Mouse (Mus musculus): ENCODE results near the gene Exoc8. TPM values are rescaled to one million over a fixed set of nuclear protein-coding genes. Genes with fewer than 3 reads are reported as not detected.

Gene Exoc8
- 10 to 100 TPM; 33.5 to 36.9 TPM for total RNA-seq (2021)
- long read RNA-seq, full-length matches to known transcripts = 33 of 33 reads
- long read RNA-seq, partial matches to known transcripts = 0 of 33 reads
- long read RNA-seq, other reads (novel, unspliced or antisense) = 0 of 33 reads

DNA sequence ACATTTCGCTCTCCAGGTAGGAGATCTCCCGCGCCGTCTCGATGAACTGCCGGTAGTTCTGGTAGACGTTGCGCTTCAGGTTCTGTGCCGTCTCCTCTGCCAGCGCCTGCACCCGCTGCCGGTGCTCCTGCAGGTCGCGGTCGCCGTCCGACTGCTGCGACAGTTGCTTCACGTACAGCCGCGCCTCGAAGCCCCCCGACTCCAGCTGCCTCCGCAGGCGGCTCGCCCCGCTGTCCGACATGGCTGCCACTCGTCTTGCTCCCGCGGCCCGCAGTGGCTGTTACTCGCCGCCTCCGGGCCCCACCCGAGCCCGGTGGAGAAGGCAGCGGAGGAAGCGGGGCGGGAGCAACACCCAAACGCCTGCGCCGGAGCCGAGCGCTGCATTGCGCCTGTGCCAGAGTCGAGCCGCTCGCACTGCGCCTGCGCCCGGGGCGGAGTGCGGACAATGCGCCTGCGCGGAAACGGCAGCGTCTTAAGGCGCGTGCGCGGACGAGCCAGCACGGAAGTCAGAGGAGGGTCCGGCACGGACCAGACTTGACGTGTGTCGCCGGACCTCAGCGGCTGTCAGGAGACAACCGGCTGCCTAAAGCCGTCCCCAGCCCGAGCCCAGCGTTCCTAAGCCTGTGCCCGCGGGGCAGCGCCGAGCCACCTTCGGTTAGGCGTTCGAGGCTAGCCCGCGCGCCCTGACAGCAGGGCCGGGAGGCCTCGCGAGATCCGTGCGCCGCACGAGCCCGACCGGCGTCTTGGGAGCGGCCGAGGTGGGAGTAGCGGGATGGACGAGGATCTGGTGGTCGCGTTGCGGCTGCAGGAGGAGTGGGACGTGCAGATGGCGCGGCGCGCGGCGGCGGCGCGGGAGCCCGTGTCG is at the start of gene Exoc8, which contains the start of gene Sprtn:
Exoc8 (minus strand) TSS at position 320 of the 865 bp plus-strand sequence.
Sprtn (plus strand) TSS at position 501 of the 865 bp plus-strand sequence.
- DNase-seq (ENCODE audit: low spot score in 2 of 2) = peak; percentile 98 to 99

DNA sequence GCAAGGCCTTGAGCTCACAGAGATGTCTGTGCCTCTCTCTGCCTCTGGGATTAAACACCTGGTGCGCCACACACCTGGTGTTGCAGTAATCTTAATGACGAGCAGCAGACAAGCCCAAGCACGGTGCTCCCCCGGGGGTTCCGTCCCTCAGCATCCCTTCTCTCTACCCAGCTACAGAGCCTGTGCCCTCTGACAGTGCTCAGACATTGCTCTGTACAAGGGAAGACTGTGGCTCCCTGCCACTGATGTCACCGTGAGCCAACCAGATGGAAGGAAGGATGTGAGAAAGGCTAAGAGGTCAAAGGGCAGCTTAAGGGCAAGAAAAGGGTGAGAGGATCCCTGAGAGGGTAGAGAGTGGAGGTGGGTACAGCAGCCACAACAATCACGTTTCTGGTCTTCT is 46.9 kb upstream of the Exoc8 start:
- no peak for DNase-seq (ENCODE audit: low spot score in 2 of 2)

DNA sequence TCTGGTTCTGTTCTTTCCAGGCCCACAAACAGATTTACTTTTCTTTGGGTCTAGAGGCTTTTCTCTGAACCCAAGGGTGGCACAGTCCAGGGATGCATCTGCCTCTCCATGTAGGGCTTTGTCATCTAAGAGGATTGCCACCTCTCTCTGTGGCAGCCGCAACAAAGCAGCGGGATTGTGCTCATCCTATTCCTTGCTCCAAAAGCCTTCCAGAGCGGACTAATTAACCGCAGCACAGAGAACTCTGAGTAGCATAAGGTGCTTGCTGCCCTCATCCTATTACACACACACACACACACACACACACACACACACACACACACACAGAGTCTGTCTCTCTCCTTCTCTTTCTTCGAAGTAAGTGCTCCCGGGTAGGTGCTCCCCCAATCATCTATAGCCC is 46.3 kb upstream of the Exoc8 start:
- no peak for DNase-seq (ENCODE audit: low spot score in 2 of 2)

DNA sequence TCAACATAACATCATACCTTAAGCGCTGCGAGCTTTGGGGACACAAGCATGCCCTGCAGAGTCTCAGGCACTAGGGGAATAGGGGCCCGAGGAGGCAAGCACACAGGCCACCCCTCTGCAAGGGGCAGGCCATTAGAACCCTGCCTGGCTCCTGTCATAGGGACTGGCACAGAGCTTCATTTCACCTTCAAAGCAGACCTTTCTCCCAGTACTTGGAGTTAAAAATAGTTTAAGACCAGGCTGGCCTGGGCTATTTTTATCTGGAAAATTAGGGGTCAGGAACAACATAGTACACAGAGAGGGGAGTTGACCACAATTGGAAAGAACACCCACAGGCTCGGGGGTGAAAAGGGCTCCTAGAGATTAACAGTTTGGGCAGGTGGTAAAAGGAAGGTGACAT is 39.8 kb upstream of the Exoc8 start:
- DNase-seq (ENCODE audit: low spot score in 2 of 2) = no peak

DNA sequence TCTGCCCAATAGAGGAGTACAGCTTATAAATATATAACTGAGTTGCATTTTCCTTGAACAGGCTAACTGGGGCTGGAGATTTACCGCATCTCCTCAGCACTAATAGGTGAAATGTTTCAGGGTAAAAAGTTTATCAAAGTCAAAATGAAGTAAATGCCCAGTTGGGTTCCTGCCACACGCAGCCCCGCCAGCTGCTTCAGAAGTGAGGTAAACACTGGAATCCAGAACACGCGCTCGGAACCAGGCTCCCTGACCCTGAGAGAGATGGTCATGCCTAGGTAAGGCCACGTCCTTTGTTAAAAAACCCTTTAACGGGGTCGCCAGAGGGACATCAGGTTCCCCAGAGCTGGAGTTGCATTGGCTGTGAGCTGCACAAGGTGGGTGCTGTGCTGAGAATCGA is 39.2 kb upstream of the Exoc8 start:
- no peak for DNase-seq (ENCODE audit: low spot score in 2 of 2)

DNA sequence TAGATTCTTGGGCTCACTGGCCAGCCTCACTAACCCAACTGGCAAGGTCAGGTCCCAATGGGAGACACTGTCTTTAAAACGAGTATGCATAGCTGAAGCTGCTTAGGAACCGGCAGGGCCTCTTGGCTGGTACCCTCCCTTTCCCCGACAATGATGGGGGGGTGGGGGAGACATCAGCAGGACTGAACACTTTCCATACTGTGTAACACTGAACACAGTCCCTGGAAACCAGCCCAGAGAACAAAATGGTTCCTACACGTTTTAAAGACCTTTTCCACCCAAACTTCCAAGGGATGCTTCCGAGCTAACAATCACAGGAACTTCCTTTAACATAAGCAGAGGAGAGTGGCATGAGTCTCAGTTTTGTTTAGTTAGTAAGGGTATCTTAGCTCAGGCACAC is 37.6 kb upstream of the Exoc8 start:
- no peak for DNase-seq (ENCODE audit: low spot score in 2 of 2)

DNA sequence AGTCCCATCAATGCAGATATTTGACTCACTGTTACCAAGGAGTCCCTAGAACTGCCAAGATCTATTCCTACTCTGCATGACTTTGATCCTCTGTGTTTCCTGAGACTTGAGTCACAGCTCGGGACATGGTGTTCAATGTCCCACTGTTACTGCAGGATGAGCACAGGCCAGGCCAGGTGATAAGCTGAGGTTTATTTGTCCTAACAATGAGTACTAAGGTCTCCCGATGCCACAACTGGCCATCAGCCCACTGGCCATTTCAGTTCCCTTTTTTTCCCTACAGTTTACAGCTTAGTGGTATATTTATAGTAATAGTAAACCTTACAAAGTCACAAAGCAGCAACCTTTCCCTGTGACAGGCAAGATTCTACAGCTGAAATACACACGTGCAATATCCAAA is 34.9 kb upstream of the Exoc8 start:
- no peak for DNase-seq (ENCODE audit: low spot score in 2 of 2)

DNA sequence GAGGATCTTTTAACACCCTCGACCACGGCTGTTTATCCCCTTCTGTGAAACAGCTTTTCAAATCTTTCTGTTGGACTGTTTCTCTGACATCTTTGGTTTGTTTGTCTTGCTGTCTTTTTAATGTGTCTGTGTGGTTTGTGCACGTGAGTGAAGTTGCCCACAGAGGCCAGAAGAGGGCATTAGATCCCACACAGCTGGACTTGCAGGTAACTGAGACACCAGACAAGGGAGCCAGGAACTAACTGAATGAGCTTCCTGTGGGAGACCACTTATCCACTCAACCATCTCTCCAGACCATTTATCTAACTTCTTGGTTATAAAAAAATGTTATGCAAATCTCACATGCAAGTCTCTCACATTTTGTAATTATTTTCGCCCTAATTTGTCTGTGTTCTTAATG is 33.1 kb upstream of the Exoc8 start:
- DNase-seq (ENCODE audit: low spot score in 2 of 2) = no peak

DNA sequence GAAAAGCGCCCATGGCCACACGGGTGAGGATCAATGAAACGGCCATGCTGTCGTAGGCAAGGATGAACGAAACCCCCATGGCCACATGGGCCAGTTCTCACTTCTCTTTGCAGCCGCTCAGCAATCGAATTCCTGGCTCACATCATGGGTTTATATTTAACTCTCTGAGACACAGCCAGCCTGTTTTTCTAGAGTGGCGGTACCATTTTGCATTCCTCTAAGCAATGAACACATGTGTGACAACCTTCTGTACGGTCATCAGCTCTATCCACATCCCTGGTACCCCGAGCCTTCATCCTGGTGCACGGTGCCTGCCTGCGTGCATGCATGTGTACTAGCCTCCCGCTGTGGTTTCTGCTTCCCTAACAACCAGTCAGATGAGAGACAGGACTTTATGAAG is 32.6 kb upstream of the Exoc8 start:
- DNase-seq (ENCODE audit: low spot score in 2 of 2) = peak in 1 of 2 experiments; percentile 34

DNA sequence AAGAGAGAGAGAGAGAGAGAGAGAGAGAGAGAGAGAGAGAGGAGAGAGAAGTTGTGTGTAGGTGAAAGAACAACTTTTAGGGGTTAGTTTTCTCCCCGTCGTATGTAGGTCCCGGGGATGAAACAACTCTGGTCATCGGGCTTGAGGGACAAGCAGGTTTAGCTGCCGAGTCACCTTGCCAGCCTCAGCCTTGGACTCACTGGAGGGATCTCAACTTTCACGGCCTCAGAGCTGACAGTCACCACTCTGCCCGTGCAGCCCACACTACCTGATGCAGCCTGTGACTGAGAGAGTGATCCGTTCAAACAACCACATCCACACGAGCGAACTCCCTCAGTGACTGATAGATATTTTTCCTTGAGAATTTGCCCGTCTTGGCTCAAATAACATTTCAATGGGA is 31.5 kb upstream of the Exoc8 start:
- DNase-seq (ENCODE audit: low spot score in 2 of 2) = no peak

DNA sequence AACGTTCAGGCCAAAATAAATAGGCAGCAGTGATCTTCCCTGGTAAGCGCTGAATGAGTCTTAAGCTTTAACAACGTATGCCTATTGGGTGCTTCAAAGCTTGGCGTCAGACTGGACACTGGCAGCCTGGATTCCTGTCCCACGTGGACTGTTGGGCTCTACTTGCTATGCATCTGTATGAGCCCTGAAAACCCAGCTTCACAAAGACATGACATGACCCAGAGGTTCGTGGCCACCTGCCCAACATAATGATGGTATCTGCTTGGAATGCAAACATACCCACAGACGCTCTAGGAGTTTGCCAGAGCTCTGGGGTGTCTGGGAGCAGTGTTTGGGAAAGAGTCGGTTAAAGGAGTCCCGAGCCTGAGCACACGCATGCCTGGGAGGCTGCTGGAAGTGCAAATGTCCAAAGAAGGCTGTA is 28.9 kb upstream of the Exoc8 start:
- no peak for DNase-seq (ENCODE audit: low spot score in 2 of 2)

DNA sequence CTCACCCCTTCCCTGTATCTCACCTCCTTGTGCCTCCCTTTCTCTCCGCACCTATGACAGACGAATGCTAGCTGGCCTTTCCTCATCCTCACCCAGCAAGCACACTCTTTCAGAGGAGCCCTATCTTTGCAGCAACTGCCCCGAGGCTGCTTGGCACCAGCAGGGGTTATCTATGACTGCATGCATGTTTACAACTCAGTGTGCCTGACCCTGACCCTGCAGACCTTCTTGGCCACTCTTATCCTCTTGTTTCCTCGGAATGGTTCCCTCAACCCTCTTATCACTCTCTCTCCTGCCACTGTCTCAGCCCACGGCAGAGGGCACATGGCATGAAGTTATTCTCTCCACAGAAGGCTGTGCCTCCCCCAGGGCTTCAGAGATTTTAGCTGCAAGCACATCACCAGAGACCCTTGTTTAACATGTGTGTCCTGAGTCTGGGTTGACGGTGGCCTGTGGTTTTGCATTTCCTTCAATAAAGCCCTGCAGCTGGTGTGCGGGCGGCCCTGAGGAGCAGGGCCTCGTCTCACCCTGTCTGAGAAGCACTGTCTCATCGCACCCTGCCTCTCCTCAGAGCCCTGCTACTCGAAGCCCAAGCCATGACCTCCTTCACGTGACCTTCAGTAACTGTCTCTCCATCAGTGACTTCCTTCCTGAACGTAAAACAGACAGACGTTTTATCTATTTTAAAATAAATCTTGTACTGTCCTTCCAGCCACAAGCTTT is 28.2 kb upstream of the Exoc8 start:
- DNase-seq (ENCODE audit: low spot score in 2 of 2) = no peak

DNA sequence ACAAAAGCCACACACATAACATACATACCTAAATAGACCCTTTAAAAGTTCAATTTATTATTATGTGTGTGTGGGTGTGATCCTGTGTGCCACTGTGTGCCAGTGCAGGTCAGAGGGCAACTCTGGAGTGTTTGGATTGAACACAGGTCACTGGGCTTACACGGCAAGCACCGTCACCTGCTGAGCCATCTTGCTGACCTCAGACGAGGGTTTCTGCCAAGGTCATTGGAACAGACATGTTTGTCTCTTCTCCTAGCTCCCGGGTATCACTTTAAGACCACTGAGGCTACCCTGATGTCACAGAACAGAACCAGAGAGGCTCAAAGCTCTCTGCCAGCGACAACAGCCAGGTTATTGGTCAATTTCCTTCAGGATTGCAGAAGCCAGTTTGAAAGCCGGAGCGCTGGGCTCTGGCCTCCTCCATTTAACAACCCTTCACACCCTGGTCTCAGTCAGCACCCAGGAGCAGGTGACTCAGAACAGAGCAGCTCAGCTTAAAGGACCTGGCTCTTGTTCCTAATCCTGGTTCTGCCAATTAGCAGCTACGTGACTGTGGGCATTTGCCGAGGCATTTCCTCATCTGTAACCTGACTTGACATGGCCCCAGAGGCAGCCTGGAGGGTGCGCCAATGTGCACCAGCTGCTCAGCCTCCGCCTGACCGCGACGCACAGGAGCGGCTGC is 26.6 kb upstream of the Exoc8 start:
- DNase-seq (ENCODE audit: low spot score in 2 of 2) = no peak

DNA sequence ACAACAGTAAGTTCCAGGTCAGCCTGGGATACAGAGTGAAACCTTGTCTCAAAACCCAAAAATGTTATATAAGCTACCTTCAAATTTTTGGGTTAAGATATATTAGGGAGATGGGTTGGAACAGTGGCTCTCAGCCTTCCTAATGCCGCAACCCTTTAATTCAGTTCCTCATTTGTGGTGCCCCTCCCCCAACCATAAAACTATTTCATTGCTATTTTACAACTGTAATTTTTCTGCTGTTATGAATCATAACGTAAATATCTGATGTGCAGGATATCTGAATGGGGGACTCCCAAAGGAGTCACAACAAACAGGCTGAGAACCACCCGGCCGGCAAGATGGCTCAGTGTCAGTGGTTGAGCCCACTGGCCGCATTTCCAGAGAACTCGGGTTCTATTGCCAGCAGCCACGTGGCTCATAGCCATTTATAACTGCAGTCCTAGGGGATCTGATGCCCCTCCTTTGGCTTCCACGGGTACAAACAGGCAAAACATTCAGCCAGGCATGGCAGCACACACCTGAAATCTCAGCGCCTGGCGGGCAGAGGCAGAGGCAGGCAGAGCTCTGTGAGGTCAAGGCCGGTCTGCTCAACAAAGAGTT is 25.1 kb upstream of the Exoc8 start:
- no peak for DNase-seq (ENCODE audit: low spot score in 2 of 2)

DNA sequence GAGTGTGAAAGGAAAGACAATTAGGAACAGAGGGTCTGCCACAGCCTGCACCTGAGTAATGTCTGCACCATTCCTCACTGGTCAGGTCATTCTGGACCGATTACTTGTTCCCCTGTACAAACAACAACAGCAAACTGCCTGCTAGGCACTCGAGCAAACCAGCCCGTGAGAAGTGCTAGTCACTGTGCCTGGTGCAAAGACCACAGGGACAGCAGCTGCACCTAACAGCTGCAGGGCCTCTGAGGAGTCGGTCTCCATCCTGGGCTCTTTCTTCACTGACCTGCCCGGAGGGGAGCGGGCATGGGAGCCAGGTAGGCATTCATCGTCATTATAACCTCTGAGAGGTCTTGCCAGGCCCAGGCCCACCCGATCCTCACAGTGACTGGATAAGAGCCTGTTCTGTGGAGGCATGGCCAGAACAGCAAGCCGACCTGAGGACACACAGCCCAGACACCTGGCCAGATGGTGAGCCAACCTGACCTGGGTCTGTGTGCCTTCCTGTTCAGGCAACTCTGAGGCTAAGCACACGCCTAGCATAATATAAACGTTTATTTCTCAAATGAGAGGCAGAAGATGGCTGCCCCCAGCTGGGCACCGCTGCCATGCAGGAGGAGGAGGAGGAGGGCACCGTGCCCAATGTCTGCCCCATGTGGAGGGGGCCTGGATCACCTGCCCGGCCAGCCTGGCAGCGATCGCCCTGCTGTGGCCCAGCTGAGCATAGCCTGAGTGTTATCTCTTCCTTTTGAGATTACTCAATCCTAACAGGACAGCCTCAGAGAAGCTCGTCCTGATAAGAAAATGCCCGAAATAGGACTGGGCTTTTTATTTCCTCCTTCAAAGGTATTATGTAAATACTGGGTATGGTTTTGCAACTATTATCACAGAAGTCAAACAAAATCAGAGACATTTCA is 24.1 kb upstream of the Exoc8 start:
- no peak for DNase-seq (ENCODE audit: low spot score in 2 of 2)

DNA sequence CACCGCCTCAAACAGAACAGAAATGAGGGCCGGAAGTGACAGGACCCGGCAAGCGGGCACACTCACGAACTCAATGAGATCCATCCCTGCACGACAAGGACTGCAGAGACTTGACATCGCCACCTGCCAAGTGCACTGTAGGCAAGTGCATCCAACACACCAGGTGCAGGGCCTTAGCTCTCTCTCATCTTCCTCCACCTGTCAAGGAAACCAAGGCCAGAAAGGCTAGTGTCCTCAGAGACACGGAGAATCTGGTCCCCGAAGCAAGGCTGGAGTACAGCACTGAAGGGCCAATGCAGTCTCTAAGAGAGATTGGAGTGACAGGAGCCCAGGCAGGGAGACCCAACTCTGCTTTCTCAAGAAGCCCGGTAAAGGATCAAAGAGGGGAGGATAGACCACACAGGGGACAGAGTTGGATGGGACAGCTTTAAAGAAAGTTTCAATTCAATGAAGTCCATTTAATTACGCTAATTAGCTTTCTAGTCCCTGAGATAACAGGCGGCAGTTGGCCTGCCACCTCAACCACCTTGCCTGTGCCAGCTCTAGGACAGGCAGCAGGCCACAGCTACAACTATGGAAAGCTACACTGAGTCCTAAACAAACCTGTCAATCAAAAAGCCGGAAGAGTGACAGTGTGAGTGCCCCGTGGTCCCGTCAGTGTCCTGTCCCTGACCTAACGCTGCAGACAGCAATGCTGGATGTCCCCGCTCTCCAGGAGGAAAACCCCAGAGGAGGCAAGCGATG is 20.4 kb upstream of the Exoc8 start:
- DNase-seq (ENCODE audit: low spot score in 2 of 2) = no peak

DNA sequence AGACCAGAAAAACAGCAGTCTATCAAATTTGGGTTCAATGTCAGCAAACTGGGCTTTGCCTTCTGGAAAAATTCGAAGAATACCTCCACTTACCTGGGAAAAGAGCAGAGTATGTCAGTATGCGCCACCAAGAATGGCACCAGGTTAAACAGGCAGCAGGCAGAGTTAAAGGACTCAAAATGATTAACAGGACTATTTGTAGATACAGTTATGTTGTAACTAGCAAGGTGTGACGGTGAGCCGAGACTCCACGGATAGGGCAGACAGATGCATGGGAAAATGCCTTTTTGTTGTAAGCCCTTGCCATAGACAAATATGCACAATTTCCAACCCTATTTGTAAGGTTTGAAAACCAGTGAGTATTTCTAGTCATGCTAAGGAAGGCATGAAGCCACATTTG is 16.6 kb upstream of the Exoc8 start:
- no peak for DNase-seq (ENCODE audit: low spot score in 2 of 2)

DNA sequence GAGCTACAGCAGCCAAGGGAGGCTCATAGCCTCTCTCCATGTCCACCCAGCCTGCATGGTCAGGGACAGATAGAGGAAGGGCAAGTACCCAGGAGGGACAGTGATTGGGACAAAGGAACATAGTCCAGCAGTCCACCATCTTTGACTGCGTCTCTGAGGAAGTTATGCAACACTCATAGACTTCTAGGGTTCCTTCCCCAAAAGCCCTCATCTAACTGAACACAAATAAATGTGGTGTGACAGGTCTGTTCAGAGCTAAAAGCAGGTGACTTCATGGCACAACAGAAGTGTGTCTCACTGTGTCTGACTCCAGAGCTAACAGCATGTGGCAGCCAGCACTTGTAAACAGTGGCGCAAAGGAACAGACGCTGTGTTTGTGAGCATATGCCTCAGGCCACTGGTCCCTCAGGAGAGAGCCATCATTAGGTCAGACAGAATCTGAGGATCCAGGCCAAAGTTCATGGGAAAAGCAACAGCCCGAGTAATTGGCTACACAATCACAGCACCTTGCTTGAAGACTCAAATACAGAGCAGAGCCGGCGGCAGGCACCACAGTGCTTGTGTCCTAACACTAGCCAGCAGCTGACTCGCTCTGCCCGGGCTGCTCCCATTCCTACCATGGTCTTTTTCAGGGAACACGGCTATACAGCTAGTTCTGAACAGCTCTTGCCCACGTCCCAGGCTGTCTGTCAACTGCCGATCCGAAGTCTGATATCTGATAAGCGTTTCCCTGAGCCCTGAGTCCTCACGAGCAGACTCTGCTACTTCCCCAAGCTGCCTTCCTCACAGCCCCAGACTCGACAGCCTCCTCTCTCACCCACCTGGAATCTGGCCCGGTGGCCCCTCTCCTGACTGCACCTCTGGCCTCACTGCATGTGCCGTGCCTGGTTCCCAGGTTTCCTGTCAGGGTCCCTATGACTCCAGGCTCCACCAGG is 14.7 kb upstream of the Exoc8 start:
- DNase-seq (ENCODE audit: low spot score in 2 of 2) = no peak

Data from layer of hippocampus, adult 18-20 months (tissue).